Mouse (Mus musculus): ENCODE data around the gene Aspdh.

DNA sequence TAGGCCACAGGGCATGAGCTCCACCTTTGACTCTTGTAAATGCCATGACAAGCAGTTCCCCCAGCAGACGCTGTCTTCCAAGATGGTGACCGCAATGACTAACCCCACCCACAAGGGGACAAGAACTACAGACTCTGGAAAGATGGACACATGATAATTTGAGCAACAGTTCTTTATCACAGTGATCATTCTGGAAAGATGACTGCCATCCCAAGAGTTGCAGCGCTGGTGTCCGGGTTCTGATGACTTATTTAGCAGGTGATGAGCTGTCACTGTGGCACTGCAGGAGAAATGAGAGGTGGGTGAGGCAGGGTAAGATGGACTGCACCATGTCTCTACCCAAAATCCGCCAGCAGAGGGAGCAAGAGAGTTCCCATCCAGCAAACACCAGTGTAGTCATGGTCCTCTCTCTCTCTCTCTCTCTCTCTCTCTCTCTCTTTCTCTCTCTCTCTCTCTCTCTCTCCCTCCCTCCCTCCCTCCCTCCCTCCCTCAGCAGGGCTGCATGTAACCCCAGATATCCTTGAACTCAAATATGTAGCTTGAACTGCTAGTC is 36.4 kb downstream of the Aspdh start:
- peak; percentile 72 for TF ChIP-seq CTCF (IDR thresholded peaks at IDR 0.05; ENCODE audit: low read depth, low read length)
- TF ChIP-seq POLR2A (IDR thresholded peaks at IDR 0.05; ENCODE audit: borderline replicate concordance, low read depth, low read length), result no peak
